Mouse (Mus musculus) small intestine, adult 2 months (tissue): ENCODE data around the gene Gmfb.

ENCODE experiments used
- CTCF ChIP-seq: fragments of 200-500 bp; IDR thresholded peaks from 2 replicates; pipeline ENCODE4 v1.5.1; 2012; ENCODE audit warnings: low read depth, mild to moderate bottlenecking, control low read depth, inconsistent platforms, low read length, moderate library complexity, mixed read lengths; ENCODE audit not compliant: insufficient replicate concordance, insufficient read length; ENCODE audit errors: extremely low read depth
- POLR2A ChIP-seq: fragments of 200-500 bp; IDR thresholded peaks from 2 replicates; pipeline ENCODE4 v1.6.1; 2012; ENCODE audit warnings: low read depth, mild to moderate bottlenecking, control low read depth, inconsistent platforms, low read length, moderate library complexity

- TF ChIP-seq POLR2A (no peak), CTCF (no peak)
Observed at GRCm38 (mm10) chr14:46785247-46785646, 36.8 kb downstream of the Gmfb start.
